Mouse (Mus musculus): ENCODE results near the gene Fkrp.

The Fkrp gene

GRCm38 (mm10) chr7:16827274-16827673 lies 10.7 kb upstream of the Fkrp start:
- no peak for DNase-seq

GRCm38 (mm10) chr7:16826571-16826970 lies 10.0 kb upstream of the Fkrp start:
- DNase-seq = no peak

GRCm38 (mm10) chr7:16825785-16826184 lies 9.3 kb upstream of the Fkrp start:
- DNase-seq = no peak

- peak; percentile 85 for DNase-seq
These were observed 7.2 kb upstream of the Fkrp start for GRCm38 (mm10) chr7:16823734-16824133.

- peak; percentile 85 for DNase-seq
These were observed 5.2 kb upstream of the Fkrp start for GRCm38 (mm10) chr7:16821669-16822101.

- DNase-seq = no peak
These were observed 4.6 kb upstream of the Fkrp start for GRCm38 (mm10) chr7:16821091-16821490.

GRCm38 (mm10) chr7:16820271-16820763 lies 3.8 kb upstream of the Fkrp start:
- no peak for DNase-seq

GRCm38 (mm10) chr7:16819794-16820193 lies 3.3 kb upstream of the Fkrp start:
- DNase-seq = no peak

- DNase-seq = no peak
These were observed 1.2 kb upstream of the Fkrp start for GRCm38 (mm10) chr7:16817693-16818092.

- peak; percentile 83 for DNase-seq
These were observed 456 bp downstream of the Fkrp start for GRCm38 (mm10) chr7:16816078-16816474.

GRCm38 (mm10) chr7:16815351-16815941 lies 1.1 kb downstream of the Fkrp start, which contains the start of gene Strn4:
Gene Strn4, plus strand, starts transcription at chr7:16815889.
- DNase-seq = no peak

GRCm38 (mm10) chr7:16812505-16812904 lies 4.0 kb downstream of the Fkrp start:
- DNase-seq = no peak

GRCm38 (mm10) chr7:16811649-16812070 lies 4.9 kb downstream of the Fkrp start:
- DNase-seq = no peak

GRCm38 (mm10) chr7:16810920-16811648 lies 5.4 kb downstream of the Fkrp start:
- peak; percentile 75 for DNase-seq

- no peak for DNase-seq
These were observed 6.1 kb downstream of the Fkrp start for GRCm38 (mm10) chr7:16810399-16810919.

GRCm38 (mm10) chr7:16809739-16810138 lies 6.8 kb downstream of the Fkrp start:
- peak; percentile 75 for DNase-seq

GRCm38 (mm10) chr7:16808647-16809046 lies 7.9 kb downstream of the Fkrp start:
- DNase-seq = no peak

- no peak for DNase-seq
These were observed 8.6 kb downstream of the Fkrp start for GRCm38 (mm10) chr7:16807936-16808335.

GRCm38 (mm10) chr7:16804409-16805028 lies 12.0 kb downstream of the Fkrp start:
- no peak for DNase-seq

- DNase-seq = no peak
These were observed 21.6 kb downstream of the Fkrp start for GRCm38 (mm10) chr7:16794886-16795285.

GRCm38 (mm10) chr7:16793010-16793725 lies 23.4 kb downstream of the Fkrp start:
- DNase-seq = no peak

- no peak for DNase-seq
These were observed 24.2 kb downstream of the Fkrp start for GRCm38 (mm10) chr7:16792316-16792715.

GRCm38 (mm10) chr7:16785541-16786083 lies 30.9 kb downstream of the Fkrp start:
- DNase-seq = no peak

All from right cerebral cortex, postnatal 25 days (tissue).